Mouse (Mus musculus): ENCODE results near the gene Rpl7l1.

GRCm38 (mm10) chr17:46810672-46811071 lies 28.2 kb upstream of the Rpl7l1 start:
- TF ChIP-seq GATA1 (IDR thresholded peaks at IDR 0.05; ENCODE audit: borderline replicate concordance, low read length) (no peak), FLI1 (IDR thresholded peaks at IDR 0.05; ENCODE audit: low read length) (no peak)
